Mouse (Mus musculus): ENCODE measurements around the gene Aak1. TPM values are rescaled to one million over a fixed set of nuclear protein-coding genes. Genes with fewer than 3 reads are reported as not detected.

Aak1 gene
- polyA plus RNA-seq, 1 experiment from 2014 or later: 5.6 TPM

DNA sequence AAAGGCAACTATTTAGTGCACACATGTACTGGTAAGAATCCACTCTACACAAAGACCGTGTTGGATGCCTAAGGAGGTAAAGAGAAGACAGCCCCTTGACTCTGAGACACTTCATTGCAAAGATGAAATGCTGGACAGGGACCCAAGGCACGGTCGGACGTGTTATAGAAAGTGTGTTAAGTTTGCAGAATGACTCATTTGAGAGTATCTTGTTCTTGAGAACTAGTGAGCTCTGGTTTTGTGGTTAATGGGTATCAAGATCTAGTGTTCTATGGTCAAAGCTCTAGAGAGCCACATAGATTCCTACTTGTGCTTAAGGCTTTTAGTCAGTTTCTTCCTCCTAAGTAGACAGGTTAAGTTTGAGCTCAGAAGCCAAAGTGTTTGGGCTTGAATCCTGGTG, 2.9 kb upstream of the Aak1 start:
- H3K27ac ChIP-seq (replicated peaks): no peak overlapping the region
- H3K9ac ChIP-seq (ENCODE audit: low read length): no peak overlapping the region
- H3K36me3 ChIP-seq (ENCODE audit: control insufficient read depth, insufficient read depth, low read length): no peaks in the 10 kb centered on the region
- H3K4me3 ChIP-seq (ENCODE audit: low read depth, low read length): no peak overlapping the region
- H3K4me2 ChIP-seq (replicated peaks; ENCODE audit: low read depth): no peak overlapping the region
- no peak for ATAC-seq (ENCODE audit: low FRiP score, low TSS enrichment)
- H3K27me3 ChIP-seq (ENCODE audit: control insufficient read depth, insufficient read depth, low read length): no peaks in the 10 kb centered on the region
- WGBS: 80% methylated on average over 4 of the region's 4 CpGs
- TF ChIP-seq CTCF (IDR thresholded peaks at IDR 0.05; ENCODE audit: low read depth) (no peak), EP300 (optimal IDR thresholded peaks at IDR 0.05) (no peak)
- no peaks in the 10 kb centered on the region for H3K9me3 ChIP-seq (ENCODE audit: control insufficient read depth, low read length)
- DNase-seq (ENCODE audit: low spot score): no peak
- H3K4me1 ChIP-seq (replicated peaks; ENCODE audit: control insufficient read depth, insufficient read depth): peaks cover 4% of the 10 kb centered on the region

DNA sequence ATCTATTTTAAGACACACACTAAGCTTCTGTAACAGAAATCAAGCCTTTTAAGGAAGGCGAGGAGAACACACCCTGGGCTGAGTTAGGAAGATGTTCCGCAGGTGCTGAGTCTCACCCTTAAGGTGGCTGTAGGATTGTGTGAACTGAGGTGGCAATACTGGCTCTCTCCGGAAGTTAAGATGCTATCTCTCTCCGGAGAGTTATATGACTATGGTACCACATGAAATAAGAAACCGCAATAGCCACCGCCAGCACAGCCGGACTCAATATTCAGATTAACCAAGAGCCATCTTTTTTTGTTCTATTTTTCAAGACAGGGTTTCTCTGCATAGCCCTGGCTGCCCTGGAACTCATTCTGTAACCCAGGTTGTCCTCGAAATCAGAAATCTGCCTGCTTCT, 1.5 kb upstream of the Aak1 start:
- 89% methylated on average over 8 of the region's 8 CpGs for WGBS
- Histone ChIP-seq H3K9ac (ENCODE audit: low read length) (no peak overlapping the region), H3K4me2 (replicated peaks; ENCODE audit: low read depth) (no peak overlapping the region)

DNA sequence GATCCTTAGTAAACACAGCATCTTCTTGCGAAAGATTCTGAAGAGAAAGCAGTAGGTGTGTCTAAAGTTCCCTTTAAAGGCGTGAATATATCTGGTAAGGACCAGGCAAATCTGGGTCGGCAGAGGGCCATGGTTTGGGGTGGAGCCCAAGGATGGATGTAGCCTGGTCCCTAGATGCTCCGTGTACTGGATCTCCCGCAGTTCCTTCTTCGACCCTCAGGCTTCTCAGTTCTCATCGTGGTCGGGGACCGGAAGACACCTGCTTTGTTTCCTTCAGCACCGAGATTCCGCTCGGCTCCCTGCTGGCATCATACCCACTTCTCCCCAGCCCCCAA, 770 bp upstream of the Aak1 start:
- H3K4me1 ChIP-seq (replicated peaks; ENCODE audit: control insufficient read depth, insufficient read depth): peaks cover 4% of the 10 kb centered on the region
- DNase-seq (ENCODE audit: low spot score) (no peak), ATAC-seq (ENCODE audit: low FRiP score, low TSS enrichment) (peak; percentile 28)
- peak overlapping the region; percentile 90 for H3K4me3 ChIP-seq (ENCODE audit: low read depth, low read length)
- no peaks in the 10 kb centered on the region for H3K9me3 ChIP-seq (ENCODE audit: control insufficient read depth, low read length)
- peak overlapping the region; percentile 63 for H3K4me2 ChIP-seq (replicated peaks; ENCODE audit: low read depth)
- H3K27ac ChIP-seq (replicated peaks): peak overlapping the region; percentile 98
- under 1% methylated on average over 12 of the region's 12 CpGs for WGBS
- no peaks in the 10 kb centered on the region for H3K27me3 ChIP-seq (ENCODE audit: control insufficient read depth, insufficient read depth, low read length)
- peak; percentile 10; the same call in 1 of the 2 replicates for TF ChIP-seq CTCF (IDR thresholded peaks at IDR 0.05; ENCODE audit: low read depth)
- no peak for TF ChIP-seq EP300 (optimal IDR thresholded peaks at IDR 0.05)
- H3K36me3 ChIP-seq (ENCODE audit: control insufficient read depth, insufficient read depth, low read length): no peaks in the 10 kb centered on the region
- peak overlapping the region; percentile 85 for H3K9ac ChIP-seq (ENCODE audit: low read length)

More for the DNA sequence above, 1.5 kb upstream of the Aak1 start:
- Histone ChIP-seq H3K4me3 (ENCODE audit: low read depth, low read length) (no peak overlapping the region), H3K27ac (replicated peaks) (no peak overlapping the region), H3K4me1 (replicated peaks; ENCODE audit: control insufficient read depth, insufficient read depth) (peaks cover 4% of the 10 kb centered on the region), H3K36me3 (ENCODE audit: control insufficient read depth, insufficient read depth, low read length) (no peaks in the 10 kb centered on the region), H3K9me3 (ENCODE audit: control insufficient read depth, low read length) (no peaks in the 10 kb centered on the region), H3K27me3 (ENCODE audit: control insufficient read depth, insufficient read depth, low read length) (no peaks in the 10 kb centered on the region)
- no peak for TF ChIP-seq CTCF (IDR thresholded peaks at IDR 0.05; ENCODE audit: low read depth)
- no peak for TF ChIP-seq EP300 (optimal IDR thresholded peaks at IDR 0.05)
- DNase-seq (ENCODE audit: low spot score): no peak
- ATAC-seq (ENCODE audit: low FRiP score, low TSS enrichment): no peak

GRCm38 (mm10) chr6:86849692-86850445, 552 bp downstream of the Aak1 start:
- Histone ChIP-seq H3K4me1 (replicated peaks; ENCODE audit: control insufficient read depth, insufficient read depth) (peaks cover 4% of the 10 kb centered on the region), H3K27ac (replicated peaks) (peak overlapping the region; percentile 98), H3K9ac (ENCODE audit: low read length) (peak overlapping the region; percentile 85), H3K36me3 (ENCODE audit: control insufficient read depth, insufficient read depth, low read length) (no peaks in the 10 kb centered on the region; the same call in 1 of the 2 replicates), H3K27me3 (ENCODE audit: control insufficient read depth, insufficient read depth, low read length) (no peaks in the 10 kb centered on the region), H3K4me3 (ENCODE audit: low read depth, low read length) (peak overlapping the region; percentile 90), H3K9me3 (ENCODE audit: control insufficient read depth, low read length) (no peaks in the 10 kb centered on the region), H3K4me2 (replicated peaks; ENCODE audit: low read depth) (peak overlapping the region; percentile 63)
- WGBS: 0% methylated on average over 34 of the region's 36 CpGs
- ATAC-seq (ENCODE audit: low FRiP score, low TSS enrichment): peak; percentile 16; the same call in 1 of the 2 replicates
- TF ChIP-seq CTCF (IDR thresholded peaks at IDR 0.05; ENCODE audit: low read depth): no peak
- TF ChIP-seq EP300 (optimal IDR thresholded peaks at IDR 0.05): no peak
- peak; percentile 48 for DNase-seq (ENCODE audit: low spot score)

DNA sequence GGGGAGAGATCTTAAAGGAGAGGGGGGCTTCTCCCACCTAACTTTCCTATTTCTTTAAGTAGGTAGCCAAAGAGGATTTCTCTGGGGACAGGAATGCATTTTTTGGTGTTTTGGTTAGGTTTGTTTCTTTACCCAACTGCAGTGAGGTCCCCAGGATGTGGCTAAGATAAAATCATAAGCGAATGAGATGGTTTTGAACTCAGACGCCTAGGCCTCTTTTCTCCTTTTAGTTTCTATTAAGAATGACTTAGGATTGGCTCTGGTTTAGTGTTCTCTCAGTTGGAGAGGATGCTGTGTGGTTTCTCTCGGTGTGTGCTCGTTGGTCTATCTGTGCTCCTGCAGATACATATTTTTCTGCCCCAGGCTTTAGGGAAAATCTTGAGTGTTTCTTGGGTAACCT, 1.3 kb downstream of the Aak1 start:
- H3K27me3 ChIP-seq (ENCODE audit: control insufficient read depth, insufficient read depth, low read length): no peaks in the 10 kb centered on the region
- DNase-seq (ENCODE audit: low spot score) (no peak), ATAC-seq (ENCODE audit: low FRiP score, low TSS enrichment) (no peak)
- 9% methylated on average over 4 of the region's 4 CpGs for WGBS
- no peaks in the 10 kb centered on the region for H3K9me3 ChIP-seq (ENCODE audit: control insufficient read depth, low read length)
- H3K4me2 ChIP-seq (replicated peaks; ENCODE audit: low read depth): peak overlapping the region; percentile 63
- H3K4me3 ChIP-seq (ENCODE audit: low read depth, low read length): peak overlapping the region; percentile 90
- H3K4me1 ChIP-seq (replicated peaks; ENCODE audit: control insufficient read depth, insufficient read depth): peaks cover 4% of the 10 kb centered on the region
- H3K27ac ChIP-seq (replicated peaks): peak overlapping the region; percentile 98; the same call in 1 of the 2 replicates
- no peaks in the 10 kb centered on the region; the same call in 1 of the 2 replicates for H3K36me3 ChIP-seq (ENCODE audit: control insufficient read depth, insufficient read depth, low read length)
- TF ChIP-seq EP300 (optimal IDR thresholded peaks at IDR 0.05) (no peak), CTCF (IDR thresholded peaks at IDR 0.05; ENCODE audit: low read depth) (no peak)
- H3K9ac ChIP-seq (ENCODE audit: low read length): peak overlapping the region; percentile 85

GRCm38 (mm10) chr6:86851561-86851960, 2.2 kb downstream of the Aak1 start:
- H3K9ac ChIP-seq (ENCODE audit: low read length): no peak overlapping the region
- H3K4me2 ChIP-seq (replicated peaks; ENCODE audit: low read depth): peak overlapping the region; percentile 63; the same call in 1 of the 2 replicates
- no peak for TF ChIP-seq EP300 (optimal IDR thresholded peaks at IDR 0.05)
- no peak for TF ChIP-seq CTCF (IDR thresholded peaks at IDR 0.05; ENCODE audit: low read depth)
- H3K27me3 ChIP-seq (ENCODE audit: control insufficient read depth, insufficient read depth, low read length): no peaks in the 10 kb centered on the region
- ATAC-seq (ENCODE audit: low FRiP score, low TSS enrichment) (no peak), DNase-seq (ENCODE audit: low spot score) (no peak)
- no peaks in the 10 kb centered on the region for H3K9me3 ChIP-seq (ENCODE audit: control insufficient read depth, low read length)
- 0 out of 2 replicates have a peak overlapping the region, but pooled peaks have one; percentile 40 for H3K27ac ChIP-seq (replicated peaks)
- H3K4me1 ChIP-seq (replicated peaks; ENCODE audit: control insufficient read depth, insufficient read depth): peaks cover 4% of the 10 kb centered on the region
- 19% methylated on average over 1 of the region's 1 CpGs for WGBS
- no peaks in the 10 kb centered on the region; the same call in 1 of the 2 replicates for H3K36me3 ChIP-seq (ENCODE audit: control insufficient read depth, insufficient read depth, low read length)
- no peak overlapping the region; the same call in 1 of the 2 replicates for H3K4me3 ChIP-seq (ENCODE audit: low read depth, low read length)

Data from stomach, postnatal 0 days (tissue).